Mouse (Mus musculus) heart, embryonic 10.5 days (tissue): ENCODE measurements around the gene Rnf185. TPM values are rescaled to one million over a fixed set of nuclear protein-coding genes. Genes with fewer than 3 reads are reported as not detected.

Experiments
- DNase-seq: peaks from one replicate; pipeline ENCODE4 v3.0.0-alpha.2; 2017; ENCODE audit warnings: low spot score
- H3K27ac ChIP-seq: fragments of 300-500 bp; sonication (generic); 2 replicates; pipeline ENCODE4 v1.5.1; 2016; ENCODE audit warnings: mild to moderate bottlenecking
- H3K27me3 ChIP-seq: fragments of 300-500 bp; sonication (generic); 2 replicates; pipeline ENCODE4 v1.6.1; 2016; ENCODE audit warnings: mild to moderate bottlenecking; ENCODE audit not compliant: poor library complexity, insufficient read depth, severe bottlenecking
- H3K36me3 ChIP-seq: fragments of 300-500 bp; sonication (generic); 2 replicates; pipeline ENCODE4 v1.6.1; 2016; ENCODE audit warnings: mild to moderate bottlenecking, moderate library complexity
- H3K4me1 ChIP-seq: fragments of 300-500 bp; sonication (generic); 2 replicates; pipeline ENCODE4 v1.6.1; 2016; ENCODE audit warnings: mild to moderate bottlenecking
- H3K4me3 ChIP-seq: fragments of 300-500 bp; sonication (generic); 2 replicates; pipeline ENCODE4 v1.5.1; 2016; ENCODE audit warnings: mild to moderate bottlenecking, moderate library complexity
- H3K9me3 ChIP-seq: fragments of 300-500 bp; sonication (generic); 2 replicates; pipeline ENCODE4 v1.6.1; 2016; ENCODE audit warnings: mild to moderate bottlenecking, moderate library complexity
- WGBS: fragments of 180-500 bp; shearing (Covaris S2); methylation state at CpG from one replicate; pipeline ENCODE4 v1.1.7; 2016; 5-methylcytosine and 5-hydroxymethylcytosine counted together
- polyA plus RNA-seq: library from polyadenylated mRNA; unstranded; fragments of >200 nt; fragmentation: Nextera tagmentation; extraction: Ambion mirVana; gene quantifications from 2 replicates; pipeline ENCODE4 v1.2.1, GENCODE M21; 2016

Rnf185 gene
- polyA plus RNA-seq, 1 experiment from 2014 or later: 31.0 TPM

- H3K9me3 ChIP-seq: no peaks in the 10 kb centered on the region
- DNase-seq: no peak
- no peak overlapping the region for H3K4me3 ChIP-seq
- H3K36me3 ChIP-seq: no peaks in the 10 kb centered on the region
- no peak overlapping the region for H3K27ac ChIP-seq
- 23% methylated on average over 11 of the region's 11 CpGs for WGBS
- no peaks in the 10 kb centered on the region for H3K4me1 ChIP-seq
- H3K27me3 ChIP-seq: 0 out of 2 replicates have a peak, but pooled peaks cover 3% of the 10 kb centered on the region
Measured at GRCm38 (mm10) chr11:3471448-3471850, 19.3 kb upstream of the Rnf185 start.

GRCm38 (mm10) chr11:3462846-3463245 is 10.7 kb upstream of the Rnf185 start:
- H3K27ac ChIP-seq: no peak overlapping the region
- no peak overlapping the region for H3K4me3 ChIP-seq
- 78% methylated on average over 1 of the region's 1 CpGs for WGBS
- no peaks in the 10 kb centered on the region for H3K27me3 ChIP-seq
- H3K9me3 ChIP-seq: no peaks in the 10 kb centered on the region
- no peak for DNase-seq
- no peaks in the 10 kb centered on the region for H3K36me3 ChIP-seq
- H3K4me1 ChIP-seq: no peaks in the 10 kb centered on the region

GRCm38 (mm10) chr11:3459105-3459468 is 6.9 kb upstream of the Rnf185 start:
- Histone ChIP-seq H3K27ac (no peak overlapping the region), H3K27me3 (no peaks in the 10 kb centered on the region), H3K36me3 (peaks cover 24% of the 10 kb centered on the region), H3K9me3 (no peaks in the 10 kb centered on the region), H3K4me3 (no peak overlapping the region), H3K4me1 (no peaks in the 10 kb centered on the region)
- WGBS: 60% methylated on average over 2 of the region's 2 CpGs
- DNase-seq: no peak

- DNase-seq: no peak
- 83% methylated on average over 13 of the region's 13 CpGs for WGBS
- H3K27me3 ChIP-seq: no peaks in the 10 kb centered on the region
- no peaks in the 10 kb centered on the region for H3K9me3 ChIP-seq
- no peak overlapping the region for H3K27ac ChIP-seq
- H3K36me3 ChIP-seq: peaks cover 27% of the 10 kb centered on the region
- peaks cover under 1% of the 10 kb centered on the region for H3K4me1 ChIP-seq
- no peak overlapping the region for H3K4me3 ChIP-seq
Measured at GRCm38 (mm10) chr11:3458428-3459104, 6.4 kb upstream of the Rnf185 start.

GRCm38 (mm10) chr11:3456354-3456753 is 4.2 kb upstream of the Rnf185 start:
- no peak overlapping the region for H3K27ac ChIP-seq
- H3K4me3 ChIP-seq: no peak overlapping the region
- H3K9me3 ChIP-seq: no peaks in the 10 kb centered on the region
- WGBS: 27% methylated on average over 1 of the region's 1 CpGs
- H3K27me3 ChIP-seq: no peaks in the 10 kb centered on the region
- peaks cover 27% of the 10 kb centered on the region for H3K36me3 ChIP-seq
- peaks cover 5% of the 10 kb centered on the region for H3K4me1 ChIP-seq
- peak; percentile 82 for DNase-seq

GRCm38 (mm10) chr11:3454506-3454905 is 2.3 kb upstream of the Rnf185 start:
- DNase-seq: no peak
- Histone ChIP-seq H3K27me3 (no peaks in the 10 kb centered on the region), H3K4me1 (peaks cover 5% of the 10 kb centered on the region), H3K4me3 (no peak overlapping the region), H3K36me3 (peaks cover 27% of the 10 kb centered on the region), H3K9me3 (no peaks in the 10 kb centered on the region), H3K27ac (no peak overlapping the region)
- WGBS: 92% methylated on average over 3 of the region's 3 CpGs

GRCm38 (mm10) chr11:3453467-3453866 is 1.3 kb upstream of the Rnf185 start:
- H3K9me3 ChIP-seq: no peaks in the 10 kb centered on the region
- no peak for DNase-seq
- WGBS: 66% methylated on average over 6 of the region's 6 CpGs
- peaks cover 27% of the 10 kb centered on the region for H3K36me3 ChIP-seq
- H3K27me3 ChIP-seq: no peaks in the 10 kb centered on the region
- H3K27ac ChIP-seq: no peak overlapping the region
- peaks cover 5% of the 10 kb centered on the region for H3K4me1 ChIP-seq
- peak overlapping the region; percentile 90 for H3K4me3 ChIP-seq

GRCm38 (mm10) chr11:3452769-3453168 is 606 bp upstream of the Rnf185 start:
- H3K4me1 ChIP-seq: peaks cover 5% of the 10 kb centered on the region
- H3K27ac ChIP-seq: peak overlapping the region; percentile 94
- 2% methylated on average over 9 of the region's 9 CpGs for WGBS
- peaks cover 27% of the 10 kb centered on the region for H3K36me3 ChIP-seq
- H3K9me3 ChIP-seq: no peaks in the 10 kb centered on the region
- peak overlapping the region; percentile 90 for H3K4me3 ChIP-seq
- no peaks in the 10 kb centered on the region for H3K27me3 ChIP-seq
- DNase-seq: peak; percentile 78

GRCm38 (mm10) chr11:3451701-3452163 is 431 bp downstream of the Rnf185 start:
- H3K9me3 ChIP-seq: no peaks in the 10 kb centered on the region
- peak overlapping the region; percentile 90 for H3K4me3 ChIP-seq
- DNase-seq: peak; percentile 77
- peak overlapping the region; percentile 94 for H3K27ac ChIP-seq
- 1% methylated on average over 20 of the region's 20 CpGs for WGBS
- H3K27me3 ChIP-seq: no peaks in the 10 kb centered on the region
- H3K36me3 ChIP-seq: peaks cover 20% of the 10 kb centered on the region
- H3K4me1 ChIP-seq: peaks cover 5% of the 10 kb centered on the region

GRCm38 (mm10) chr11:3444875-3445274 is 7.3 kb downstream of the Rnf185 start:
- Histone ChIP-seq H3K4me1 (peaks cover 6% of the 10 kb centered on the region; the same call in 1 of the 2 replicates), H3K9me3 (no peaks in the 10 kb centered on the region), H3K36me3 (no peaks in the 10 kb centered on the region), H3K4me3 (no peak overlapping the region), H3K27ac (no peak overlapping the region), H3K27me3 (no peaks in the 10 kb centered on the region)
- WGBS: 60% methylated on average over 8 of the region's 8 CpGs
- no peak for DNase-seq

GRCm38 (mm10) chr11:3443091-3443490 is 9.1 kb downstream of the Rnf185 start:
- H3K27ac ChIP-seq: no peak overlapping the region
- no peaks in the 10 kb centered on the region for H3K27me3 ChIP-seq
- WGBS: 90% methylated on average over 2 of the region's 2 CpGs
- H3K9me3 ChIP-seq: no peaks in the 10 kb centered on the region
- peaks cover 6% of the 10 kb centered on the region; the same call in 1 of the 2 replicates for H3K4me1 ChIP-seq
- H3K4me3 ChIP-seq: no peak overlapping the region
- H3K36me3 ChIP-seq: no peaks in the 10 kb centered on the region
- no peak for DNase-seq

- Histone ChIP-seq H3K4me3 (no peak overlapping the region), H3K9me3 (no peaks in the 10 kb centered on the region)
- 65% methylated on average over 4 of the region's 4 CpGs for WGBS
Measured at GRCm38 (mm10) chr11:3442677-3443076, 9.5 kb downstream of the Rnf185 start.

GRCm38 (mm10) chr11:3441696-3442443 is 10.3 kb downstream of the Rnf185 start:
- Histone ChIP-seq H3K9me3 (no peaks in the 10 kb centered on the region), H3K4me3 (no peak overlapping the region), H3K4me1 (peaks cover 6% of the 10 kb centered on the region; the same call in 1 of the 2 replicates), H3K27me3 (no peaks in the 10 kb centered on the region), H3K27ac (no peak overlapping the region), H3K36me3 (no peaks in the 10 kb centered on the region)
- no peak for DNase-seq

More at GRCm38 (mm10) chr11:3442677-3443076, 9.5 kb downstream of the Rnf185 start:
- H3K36me3 ChIP-seq: no peaks in the 10 kb centered on the region
- no peak for DNase-seq
- no peaks in the 10 kb centered on the region for H3K27me3 ChIP-seq
- peaks cover 6% of the 10 kb centered on the region; the same call in 1 of the 2 replicates for H3K4me1 ChIP-seq
- H3K27ac ChIP-seq: no peak overlapping the region
